Mouse (Mus musculus) testis, adult 2 months (tissue): Measurements from ENCODE around the gene Vegfb.

Experiments used
- CTCF ChIP-seq: fragments of 200-500 bp; IDR thresholded peaks from 2 replicates; pipeline ENCODE4 v1.5.1; 2012; ENCODE audit warnings: low read depth, mild to moderate bottlenecking, inconsistent platforms, low read length, moderate library complexity; ENCODE audit not compliant: control insufficient read depth, insufficient read depth, insufficient replicate concordance
- POLR2A ChIP-seq: fragments of 200-500 bp; IDR thresholded peaks from 2 replicates; pipeline ENCODE4 v1.6.1; 2012; ENCODE audit warnings: low read depth, mild to moderate bottlenecking, inconsistent platforms, low read length, moderate library complexity; ENCODE audit not compliant: control insufficient read depth

- no peak for TF ChIP-seq CTCF
- no peak for TF ChIP-seq POLR2A
Measured at GRCm38 (mm10) chr19:7006892-7007593, 19.6 kb upstream of the Vegfb start.
